Mouse (Mus musculus) left cerebral cortex, postnatal 4 days (tissue): ENCODE measurements at regions not wholly inside any gene's neighbourhood (a gene's known extent, or its start where the extent isn't known, plus 50 kb on each side); places are given as distances from the start of the nearest gene placed in this dataset.

Experiments
- DNase-seq: peaks from one replicate; pipeline ENCODE4 v3.0.0-alpha.2; 2022
- intact Hi-C: fragments of 180-260 bp; cut with DNase I; formaldehyde crosslinking; loops from one replicate; pipeline ENCODE4 v1.15.1; 2025

DNA sequence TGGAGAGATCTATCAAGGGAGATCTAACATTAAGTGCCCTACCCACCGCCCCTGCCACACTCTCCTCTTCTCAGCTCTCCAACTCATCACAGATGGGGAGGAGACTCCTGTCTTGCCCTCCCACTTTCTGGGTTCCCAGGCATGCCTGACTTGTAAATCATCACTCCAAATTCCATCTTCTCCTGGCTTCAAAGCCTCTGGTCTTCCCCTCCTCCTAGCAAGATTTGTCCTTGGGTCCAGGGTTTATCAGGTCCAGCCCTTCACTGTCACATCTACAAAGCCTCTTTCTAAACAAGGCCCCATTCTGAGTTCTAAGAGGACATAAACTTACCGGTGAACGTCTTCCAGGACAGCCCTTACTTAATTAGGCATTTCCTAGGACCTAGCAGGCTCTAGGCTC lies 73.3 kb upstream of the Col5a1 start:
- DNase-seq, result no peak
- intact Hi-C loops, result no loop called here

DNA sequence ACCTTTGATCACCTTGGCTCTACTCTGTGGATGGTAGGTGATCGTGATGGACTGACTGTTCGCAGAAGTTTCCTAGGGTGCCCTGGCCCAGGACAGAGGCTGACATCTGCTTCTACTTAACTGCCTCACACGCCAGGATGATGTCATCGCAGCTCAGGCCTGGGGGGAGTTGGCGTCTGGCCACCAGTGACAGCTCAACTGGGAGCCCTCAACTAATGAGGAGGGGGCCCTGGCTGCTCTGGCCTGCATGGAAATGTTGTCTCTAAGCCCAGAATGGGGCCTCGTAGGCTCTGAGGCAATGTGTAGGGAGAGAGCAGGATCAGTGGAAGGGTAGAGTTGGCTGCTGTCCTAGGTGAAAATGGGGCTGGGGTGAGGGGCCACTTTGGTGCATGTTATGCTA lies 72.9 kb upstream of the Col5a1 start:
- intact Hi-C loops, result no loop called here
- DNase-seq, result peak; percentile 53

DNA sequence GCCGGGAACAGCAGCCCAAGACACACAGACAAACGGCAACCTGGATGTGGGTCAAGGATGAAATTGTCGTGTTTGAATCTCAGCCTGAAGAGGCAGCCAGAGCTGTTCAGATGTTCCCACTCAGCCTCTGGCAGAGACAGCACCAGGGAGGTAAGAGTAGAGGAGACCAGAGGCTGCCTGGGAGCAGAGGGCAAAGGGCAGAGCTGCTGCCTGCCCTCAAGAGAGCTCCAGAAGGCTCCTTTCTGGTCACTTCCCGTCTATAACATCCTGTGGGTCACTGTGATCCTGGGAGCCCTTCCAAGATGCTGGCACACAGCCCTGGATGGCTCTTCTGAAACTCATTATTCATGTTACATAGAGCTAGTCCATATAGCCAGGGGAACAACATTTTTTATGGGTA lies 67.6 kb upstream of the Col5a1 start:
- intact Hi-C loops, result no loop called here
- peak; percentile 48 for DNase-seq

DNA sequence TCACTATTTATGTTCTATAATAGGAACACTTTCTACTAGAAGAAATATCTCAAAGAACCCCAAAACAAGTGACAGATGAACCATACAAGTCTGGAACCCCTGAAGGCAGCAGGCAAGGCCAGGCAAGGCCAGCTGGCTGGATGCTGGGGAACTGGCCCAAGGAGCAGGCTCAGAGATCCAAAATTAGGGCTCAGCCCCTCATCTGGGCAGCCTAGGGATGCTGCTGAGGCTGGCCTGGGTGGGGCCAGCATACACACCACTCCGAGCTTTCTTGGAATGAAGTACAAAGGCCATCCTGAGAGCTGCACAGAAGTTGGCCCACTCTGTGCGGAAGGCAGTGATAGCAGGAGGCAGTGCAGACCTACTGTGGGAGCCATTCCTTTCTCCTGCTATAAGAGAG lies 59.4 kb upstream of the Col5a1 start:
- intact Hi-C loops, result no loop called here
- DNase-seq, result no peak

DNA sequence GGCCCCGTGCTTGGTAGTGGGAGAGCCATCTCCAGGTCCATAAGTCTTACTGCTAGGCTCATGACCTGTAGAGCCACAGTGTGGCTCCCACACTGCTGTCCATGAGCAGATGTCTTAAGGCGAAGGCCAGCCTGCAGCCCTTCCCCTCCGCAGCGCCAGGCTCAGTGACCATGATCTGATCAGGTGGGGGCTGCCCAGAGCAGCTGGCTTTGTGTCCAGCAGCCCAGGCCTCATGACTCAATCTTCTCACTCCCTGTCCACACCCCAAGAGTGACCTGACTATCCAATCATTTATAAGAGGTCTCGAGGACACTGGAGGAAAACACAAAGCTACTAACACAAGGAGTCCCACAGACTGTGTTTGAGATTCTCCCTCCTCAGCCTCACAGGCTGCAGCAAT lies 58.6 kb upstream of the Col5a1 start:
- intact Hi-C loops, result no loop called here
- no peak for DNase-seq

DNA sequence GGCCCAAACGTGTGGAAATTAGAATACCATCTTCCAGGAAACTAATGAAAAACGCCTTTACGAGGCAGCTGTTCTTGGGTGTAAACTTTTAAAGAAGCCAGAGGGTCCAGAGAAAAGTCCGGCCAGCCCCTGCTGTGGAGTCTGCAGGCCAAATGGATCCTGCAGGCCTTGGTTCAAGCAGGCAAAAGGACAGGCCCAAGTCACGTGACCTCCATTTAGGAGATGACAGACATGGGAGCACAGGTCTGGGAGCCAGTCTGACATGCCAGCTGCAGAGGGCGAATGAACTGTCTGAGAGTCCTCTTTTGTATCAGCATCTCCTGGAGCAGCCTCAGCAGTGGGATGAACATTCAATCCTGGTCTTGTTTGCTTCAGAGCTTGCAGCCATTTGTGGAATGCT lies 58.0 kb upstream of the Col5a1 start:
- intact Hi-C loops, result no loop called here
- DNase-seq, result no peak

DNA sequence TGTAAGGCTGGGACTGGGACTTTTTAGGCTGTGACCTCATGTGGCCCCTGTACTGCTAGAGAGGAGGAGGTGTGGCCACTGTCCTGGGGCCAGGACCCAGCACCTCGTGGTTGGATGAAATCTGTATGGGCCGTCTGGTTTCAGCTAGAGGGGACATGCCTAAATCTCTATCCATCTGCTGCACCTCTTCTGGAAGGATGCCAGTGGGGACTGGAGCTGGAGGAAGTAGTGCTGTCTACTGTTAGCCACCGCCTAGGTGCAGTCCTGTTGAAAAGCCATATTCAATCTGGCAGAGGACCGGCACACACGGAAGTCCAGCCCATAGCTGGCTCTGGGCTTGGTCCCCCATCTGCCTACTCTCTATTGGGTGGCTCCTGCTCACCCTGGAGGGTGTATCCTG lies 56.7 kb upstream of the Col5a1 start:
- DNase-seq, result no peak
- intact Hi-C loops, result no loop called here

DNA sequence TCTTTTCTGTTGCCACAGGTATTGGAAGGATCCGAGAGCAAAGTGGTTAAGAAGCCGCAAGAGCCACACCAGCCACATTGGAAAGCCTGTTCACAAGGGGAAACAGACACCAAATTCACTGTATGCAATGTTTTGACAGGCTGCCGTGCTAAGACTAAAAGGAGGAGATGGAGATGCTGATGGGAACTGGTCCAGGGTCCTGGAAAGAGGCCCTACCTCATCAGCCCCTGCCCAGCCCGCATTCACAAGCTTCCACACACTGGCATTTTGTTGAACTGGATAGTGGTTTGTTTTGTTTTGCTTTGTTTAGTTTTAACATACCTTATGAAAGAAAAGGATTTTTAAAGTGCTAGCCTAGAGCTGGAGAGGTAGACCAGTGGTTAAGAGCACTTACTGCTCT lies 51.3 kb upstream of the Col5a1 start:
- intact Hi-C loops, result no loop called here
- DNase-seq, result no peak

DNA sequence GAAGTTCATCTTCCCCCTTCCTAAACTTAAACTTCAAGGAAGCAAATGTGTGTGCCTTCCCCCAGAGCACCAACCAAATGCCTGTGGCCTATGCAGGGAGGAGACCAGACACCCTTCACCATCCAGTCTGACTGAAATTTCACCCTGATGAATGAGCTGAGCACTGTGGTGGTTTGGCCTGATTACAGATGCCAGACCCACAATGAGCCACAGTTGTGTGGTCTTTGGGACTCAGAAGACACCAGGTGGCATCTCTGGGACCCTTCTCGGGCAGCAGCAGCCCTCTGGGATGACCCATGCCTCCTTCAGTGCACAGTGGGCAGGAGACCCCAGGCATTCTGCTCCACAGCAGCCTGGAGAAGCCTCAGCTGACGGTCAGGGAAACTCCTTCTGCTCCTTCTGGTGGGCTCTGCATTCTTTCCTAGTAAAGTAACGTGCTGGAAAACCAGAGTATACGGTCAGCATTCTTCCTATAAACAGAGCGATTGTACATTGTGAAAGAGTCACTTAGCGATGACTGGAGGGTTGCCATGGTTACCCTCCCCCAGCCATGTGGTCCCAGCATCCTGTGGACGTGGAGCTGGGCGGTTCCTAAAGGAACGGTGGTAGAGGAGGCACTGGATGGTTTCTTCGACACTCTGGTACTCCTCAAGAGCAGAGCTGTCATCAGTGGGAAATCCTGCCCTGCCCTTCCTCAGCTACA lies 50.3 kb upstream of the Col5a1 start:
- intact Hi-C loops, result no loop called here
- peak; percentile 31 for DNase-seq
